Mouse (Mus musculus) layer of hippocampus, postnatal 36 days (tissue): Measurements from ENCODE around the gene Ebf4. TPM values are rescaled to one million over a fixed set of nuclear protein-coding genes. Genes with fewer than 3 reads are reported as not detected.

Source experiments
- DNase-seq, 2 experiments: peaks; one replicate each; pipeline ENCODE4 v3.0.0; 2022
- total RNA-seq, 2 experiments: library from RNA; stranded (reverse); gene quantifications; 2 replicates each; pipeline ENCODE4 v1.2.3; 2021

Gene Ebf4
- total RNA-seq, 2 experiments from 2014 or later = 11.4 to 11.7 TPM

GRCm38 (mm10) chr2:130386212-130386611 is 91.2 kb downstream of the Ebf4 start:
- no peak for DNase-seq

- no peak for DNase-seq
Observed at GRCm38 (mm10) chr2:130388796-130389195, 93.8 kb downstream of the Ebf4 start.

- DNase-seq = no peak
Observed at GRCm38 (mm10) chr2:130390993-130391625, 96.1 kb downstream of the Ebf4 start.

- DNase-seq = no peak
Observed at GRCm38 (mm10) chr2:130392836-130393235, 97.9 kb downstream of the Ebf4 start.

- no peak for DNase-seq
Observed at GRCm38 (mm10) chr2:130395696-130396095, 100.7 kb downstream of the Ebf4 start.

- DNase-seq = no peak
Observed at GRCm38 (mm10) chr2:130397186-130397985, 102.4 kb downstream of the Ebf4 start, which contains the start of gene Cpxm1. Gene Cpxm1 (minus strand): TSS chr2:130397574.

- no peak for DNase-seq
Observed at GRCm38 (mm10) chr2:130398091-130398490, 103.1 kb downstream of the Ebf4 start.

- DNase-seq = no peak
Observed at GRCm38 (mm10) chr2:130400046-130400445, 105.1 kb downstream of the Ebf4 start.

- no peak for DNase-seq
Observed at GRCm38 (mm10) chr2:130401891-130402290, 106.9 kb downstream of the Ebf4 start.

GRCm38 (mm10) chr2:130404939-130405338 is 110.0 kb downstream of the Ebf4 start, which contains the start of the genes Gm28372 and 1700020A23Rik:
Gene Gm28372 (plus strand): TSS chr2:130405239.
Gene 1700020A23Rik (plus strand): TSS chr2:130405259.
- DNase-seq = no peak

- DNase-seq = no peak
Observed at GRCm38 (mm10) chr2:130406178-130406577, 111.2 kb downstream of the Ebf4 start, which contains the start of gene Tmem239. Gene Tmem239 (plus strand): TSS chr2:130406478.

- no peak for DNase-seq
Observed at GRCm38 (mm10) chr2:130408194-130408593, 113.2 kb downstream of the Ebf4 start.

- DNase-seq = peak; percentile 79 to 84
Observed at GRCm38 (mm10) chr2:130411558-130412495, 116.9 kb downstream of the Ebf4 start.

GRCm38 (mm10) chr2:130412775-130413174 is 117.8 kb downstream of the Ebf4 start:
- no peak for DNase-seq

GRCm38 (mm10) chr2:130414094-130414856 is 119.3 kb downstream of the Ebf4 start:
- DNase-seq = no peak

Other genes with a start within 250 kb of the Ebf4 start
- gene Tgm6, start 182.8 kb upstream of the Ebf4 start, total RNA-seq = under 1 TPM; 0.15 to 0.32 TPM
- gene Snrpb, start 115.8 kb upstream of the Ebf4 start, total RNA-seq = 100 to 1,000 TPM; 118 to 119 TPM
- not detected for gene Tmc2, start 100.0 kb upstream of the Ebf4 start, total RNA-seq
- 100 to 1,000 TPM; 143 to 144 TPM for gene Nop56, start 20.7 kb upstream of the Ebf4 start, total RNA-seq
- 100 to 1,000 TPM; 329 to 336 TPM for gene Idh3b, start 10.6 kb upstream of the Ebf4 start, total RNA-seq
- gene Cpxm1, start 102.4 kb downstream of the Ebf4 start, total RNA-seq = 1 to 10 TPM; 6.0 to 8.0 TPM
- gene Gm28372, start 110.1 kb downstream of the Ebf4 start, total RNA-seq = not detected
- gene 1700020A23Rik, start 110.1 kb downstream of the Ebf4 start, total RNA-seq = not detected
- gene Tmem239, start 111.3 kb downstream of the Ebf4 start, total RNA-seq = not detected
- gene Vps16, start 129.2 kb downstream of the Ebf4 start, total RNA-seq = 10 to 100 TPM; 85.2 to 98.0 TPM
- 10 to 100 TPM; 23.1 to 26.0 TPM for gene Pced1a, start 129.5 kb downstream of the Ebf4 start, total RNA-seq
- 100 to 1,000 TPM; 318 to 339 TPM for gene Ptpra, start 155.1 kb downstream of the Ebf4 start, total RNA-seq